Mouse (Mus musculus): ENCODE data around the gene Olfr555.

DNA sequence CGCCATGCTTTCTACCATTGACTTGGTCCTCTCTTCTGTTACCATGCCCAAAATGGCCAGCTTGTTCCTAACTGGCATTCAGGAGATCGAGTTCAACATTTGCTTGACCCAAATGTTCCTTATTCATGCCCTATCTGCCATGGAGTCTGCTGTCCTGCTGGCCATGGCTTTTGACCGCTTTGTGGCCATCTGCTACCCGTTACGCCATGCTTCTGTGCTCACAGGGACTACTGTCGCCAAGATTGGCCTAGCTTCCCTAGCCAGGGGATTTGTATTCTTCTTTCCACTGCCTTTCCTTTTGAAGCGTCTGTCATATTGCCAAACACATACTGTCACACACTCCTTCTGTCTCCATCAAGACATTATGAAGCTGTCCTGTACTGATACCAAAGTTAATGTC, 39.8 kb downstream of the Olfr555 start:
- no peak for TF ChIP-seq CTCF (IDR thresholded peaks at IDR 0.05; ENCODE audit: extremely low read depth, insufficient read depth, insufficient read length, insufficient replicate concordance)
- TF ChIP-seq POLR2A (IDR thresholded peaks at IDR 0.05; ENCODE audit: low read depth, low read length), result no peak

Data from spleen, adult 2 months (tissue).